Mouse (Mus musculus) cerebellum, adult 2 months (tissue): Measurements from ENCODE around the gene Slc25a26.

ENCODE experiments used
- CTCF ChIP-seq: fragments of 200-500 bp; IDR thresholded peaks from 2 replicates; pipeline ENCODE4 v1.5.1; 2011; ENCODE audit warnings: low read depth, mild to moderate bottlenecking, control low read depth, low read length, moderate library complexity, borderline replicate concordance; ENCODE audit not compliant: insufficient read depth
- POLR2A ChIP-seq: fragments of 200-500 bp; IDR thresholded peaks from 2 replicates; pipeline ENCODE4 v1.6.1; 2011; ENCODE audit warnings: low read length, control low read depth, borderline replicate concordance; ENCODE audit not compliant: insufficient read depth

GRCm38 (mm10) chr6:94540090-94540489 is 40.0 kb downstream of the Slc25a26 start:
- no peak for TF ChIP-seq POLR2A
- TF ChIP-seq CTCF: no peak
